Mouse (Mus musculus) bone marrow, adult 2 months (tissue): ENCODE results near the gene Slc25a28. TPM values are rescaled to one million over a fixed set of nuclear protein-coding genes. Genes with fewer than 3 reads are reported as not detected.

Experiments used
- H3K27ac ChIP-seq: fragments of 200-500 bp; 2 replicates; pipeline ENCODE4 v1.5.1; 2012; ENCODE audit warnings: low read depth, mild to moderate bottlenecking, control low read depth, inconsistent platforms, low read length; ENCODE audit not compliant: control insufficient read depth, poor library complexity, insufficient read depth
- H3K4me1 ChIP-seq: fragments of 200-500 bp; 2 replicates; pipeline ENCODE4 v1.6.1; 2011; ENCODE audit warnings: low read length; ENCODE audit not compliant: control insufficient read depth, insufficient read depth
- H3K4me3 ChIP-seq: fragments of 200-500 bp; replicated peaks from 2 replicates; pipeline ENCODE3; 2011; ENCODE audit warnings: mild to moderate bottlenecking, low read depth, low read length, control low read depth; ENCODE audit not compliant: control insufficient read depth
- CTCF ChIP-seq: fragments of 200-500 bp; IDR thresholded peaks from 2 replicates; pipeline ENCODE4 v1.5.1; 2011; ENCODE audit warnings: low read length, control low read depth; ENCODE audit not compliant: control insufficient read depth, insufficient read depth
- POLR2A ChIP-seq: fragments of 200-500 bp; IDR thresholded peaks from 2 replicates; pipeline ENCODE4 v1.6.1; 2011; ENCODE audit warnings: low read depth, mild to moderate bottlenecking, control low read depth, low read length, borderline replicate concordance; ENCODE audit not compliant: control insufficient read depth
- WGBS: fragments of 180-500 bp; shearing (Covaris S2); methylation state at CpG from one replicate; pipeline ENCODE4 v1.1.7; 2018; 5-methylcytosine and 5-hydroxymethylcytosine counted together
- polyA plus RNA-seq: library from polyadenylated mRNA; stranded (reverse); fragments of >200 nt; gene quantifications from 2 replicates; pipeline ENCODE4 v1.2.4, GENCODE M21; 2011; ENCODE audit warnings: low replicate concordance; ENCODE audit not compliant: missing spikeins, insufficient read depth, insufficient read length

The Slc25a28 gene
- polyA plus RNA-seq, 1 experiment: 92.8 TPM

GRCm38 (mm10) chr19:43616889-43617288 lies 57.8 kb downstream of the Slc25a28 start:
- Histone ChIP-seq H3K4me3 (no peak overlapping the region), H3K4me1 (no peaks in the 10 kb centered on the region), H3K27ac (no peak overlapping the region)
- WGBS: 15% methylated on average over 12 of the region's 12 CpGs
- no peak for TF ChIP-seq POLR2A
- TF ChIP-seq CTCF: no peak

DNA sequence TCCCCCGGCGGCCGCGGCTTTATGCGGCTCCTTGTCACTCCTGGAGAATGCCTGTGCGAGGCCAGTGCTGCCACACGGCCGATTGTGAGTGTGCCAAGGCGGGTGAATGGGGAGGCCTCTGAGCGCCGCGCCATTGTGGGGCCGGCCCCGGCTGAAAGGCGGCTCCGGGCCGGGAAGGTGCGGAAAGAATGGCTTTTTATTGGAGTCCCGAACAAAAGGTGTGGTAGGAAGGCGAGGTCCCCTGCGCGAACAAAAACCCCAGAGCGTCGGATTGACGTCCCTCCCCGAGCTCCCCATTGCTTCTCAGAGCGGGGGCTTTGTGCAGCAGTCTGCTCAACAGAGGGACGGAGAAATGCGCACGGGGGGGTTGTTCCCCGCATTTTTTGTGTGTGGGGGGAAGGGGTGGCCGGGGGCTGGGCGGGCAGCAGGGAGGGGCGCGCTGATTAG lies 58.2 kb downstream of the Slc25a28 start:
- Histone ChIP-seq H3K27ac (no peak overlapping the region), H3K4me3 (no peak overlapping the region), H3K4me1 (no peaks in the 10 kb centered on the region)
- WGBS: 1% methylated on average over 35 of the region's 35 CpGs
- TF ChIP-seq POLR2A (no peak), CTCF (no peak)

DNA sequence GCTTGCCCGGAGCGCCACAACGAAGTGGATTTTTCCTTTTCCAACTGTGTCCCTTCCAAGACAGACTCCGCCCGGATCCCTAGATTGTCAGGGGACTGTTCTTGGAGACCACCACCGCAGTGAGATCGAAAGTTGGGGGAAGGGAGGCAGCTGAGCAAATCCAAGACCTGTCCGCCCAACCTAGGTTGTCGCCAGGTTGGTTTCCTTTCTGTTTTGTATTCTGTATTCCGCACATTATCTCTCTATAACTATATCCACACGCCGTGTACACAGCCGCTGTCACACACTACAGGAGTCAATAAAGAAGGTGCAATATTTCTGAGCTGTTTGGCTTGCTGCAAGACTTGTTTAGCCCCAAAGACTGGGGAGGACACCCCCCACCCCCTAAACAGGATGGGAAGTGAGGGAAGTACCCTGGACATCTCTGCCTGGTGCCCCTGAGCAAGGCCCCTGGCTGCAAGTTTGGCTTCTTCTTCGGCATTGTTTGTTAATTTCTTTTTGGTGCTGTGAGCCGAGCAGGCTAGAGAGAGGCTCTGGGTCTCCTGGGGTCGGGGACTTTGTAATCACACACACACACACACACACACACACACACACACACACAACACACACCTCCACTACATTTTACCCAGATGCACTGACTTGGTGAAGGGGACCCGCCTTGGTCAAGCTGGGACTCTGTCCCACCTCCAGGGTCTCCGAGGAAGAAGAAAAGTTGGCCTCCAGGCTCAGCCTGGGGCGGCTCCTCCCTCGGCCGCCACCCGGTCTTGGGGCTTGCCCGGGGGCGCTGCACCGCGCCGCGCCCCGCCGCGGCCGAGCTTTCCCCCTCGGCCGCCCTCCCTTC lies 58.9 kb downstream of the Slc25a28 start:
- no peak for TF ChIP-seq CTCF
- TF ChIP-seq POLR2A: no peak
- 6% methylated on average over 33 of the region's 34 CpGs for WGBS
- no peak overlapping the region for H3K27ac ChIP-seq
- no peak overlapping the region for H3K4me3 ChIP-seq
- H3K4me1 ChIP-seq: no peaks in the 10 kb centered on the region

DNA sequence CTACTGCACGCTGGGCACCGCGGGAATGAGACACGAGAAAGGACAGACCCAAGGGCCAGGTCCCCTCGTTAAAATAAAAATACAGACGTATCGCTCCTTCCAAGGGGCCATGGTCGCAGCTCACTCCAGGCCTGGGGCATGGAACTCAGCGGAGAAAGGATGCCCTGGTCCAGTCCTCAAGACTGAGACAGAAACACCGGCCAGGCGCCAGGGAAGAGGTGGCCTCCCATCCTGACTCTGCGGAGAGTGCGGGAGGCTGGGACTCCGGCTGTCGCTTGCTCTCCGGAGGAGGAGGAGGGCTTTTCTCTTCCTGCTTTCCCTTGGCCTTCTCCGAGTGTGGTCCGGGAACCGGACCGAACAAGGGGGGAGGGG lies 59.6 kb downstream of the Slc25a28 start:
- H3K27ac ChIP-seq: no peak overlapping the region
- WGBS: 4% methylated on average over 20 of the region's 20 CpGs
- no peak for TF ChIP-seq POLR2A
- TF ChIP-seq CTCF: no peak
- H3K4me1 ChIP-seq: no peaks in the 10 kb centered on the region
- H3K4me3 ChIP-seq: no peak overlapping the region

GRCm38 (mm10) chr19:43614341-43615073 lies 60.2 kb downstream of the Slc25a28 start:
- Histone ChIP-seq H3K4me1 (no peaks in the 10 kb centered on the region), H3K27ac (no peak overlapping the region), H3K4me3 (no peak overlapping the region)
- TF ChIP-seq POLR2A: no peak
- TF ChIP-seq CTCF: no peak
- WGBS: under 1% methylated on average over 92 of the region's 92 CpGs

Other genes with a start within 250 kb of the Slc25a28 start
- 1.4 and 3.6 TPM in 2 replicates for gene Cnnm1, start 234.4 kb downstream of the Slc25a28 start, polyA plus RNA-seq
- gene Got1, start 150.3 kb downstream of the Slc25a28 start, polyA plus RNA-seq: 10.0 and 20.5 TPM in 2 replicates
- gene Nkx2-3, start 62.6 kb downstream of the Slc25a28 start, polyA plus RNA-seq: not detected in 2 replicates
- 4.4 and 8.0 TPM in 2 replicates for gene Entpd7, start 14.8 kb upstream of the Slc25a28 start, polyA plus RNA-seq
- 6.6 and 9.1 TPM in 2 replicates for gene Cutc, start 78.1 kb upstream of the Slc25a28 start, polyA plus RNA-seq
- gene Cox15, start 78.1 kb upstream of the Slc25a28 start, polyA plus RNA-seq: 3.0 and 12.4 TPM in 2 replicates
- gene Abcc2, start 107.3 kb upstream of the Slc25a28 start, polyA plus RNA-seq: 0.66 and 0.75 TPM in 2 replicates